Mouse (Mus musculus) forebrain, embryonic 10.5 days (tissue): ENCODE measurements around the gene Bco2. TPM values are rescaled to one million over a fixed set of nuclear protein-coding genes. Genes with fewer than 3 reads are reported as not detected.

Experiments
- DNase-seq: peaks from one replicate; pipeline ENCODE4 v3.0.0-alpha.2; 2017; ENCODE audit warnings: low spot score; ENCODE audit errors: extremely low spot score
- H3K27ac ChIP-seq: fragments of 300-500 bp; sonication (generic); 2 replicates; pipeline ENCODE4 v1.5.1; 2016; ENCODE audit warnings: mild to moderate bottlenecking
- H3K27me3 ChIP-seq: fragments of 300-500 bp; sonication (generic); 2 replicates; pipeline ENCODE4 v1.6.1; 2016; ENCODE audit warnings: mild to moderate bottlenecking; ENCODE audit not compliant: poor library complexity, severe bottlenecking
- H3K36me3 ChIP-seq: fragments of 300-500 bp; sonication (generic); replicated peaks from 2 replicates; pipeline ENCODE4 v1.6.1; 2016; ENCODE audit warnings: mild to moderate bottlenecking, moderate library complexity
- H3K4me1 ChIP-seq: fragments of 300-500 bp; sonication (generic); 2 replicates; pipeline ENCODE4 v1.6.1; 2016
- H3K4me3 ChIP-seq: fragments of 300-500 bp; sonication (generic); 2 replicates; pipeline ENCODE4 v1.5.1; 2016; ENCODE audit warnings: mild to moderate bottlenecking, moderate library complexity
- H3K9me3 ChIP-seq: fragments of 300-500 bp; sonication (generic); 2 replicates; pipeline ENCODE4 v1.6.1; 2016; ENCODE audit warnings: mild to moderate bottlenecking, moderate library complexity
- WGBS: fragments of 180-500 bp; shearing (Covaris S2); methylation state at CpG from one replicate; pipeline ENCODE4 v1.1.7; 2016; 5-methylcytosine and 5-hydroxymethylcytosine counted together
- polyA plus RNA-seq: library from polyadenylated mRNA; unstranded; fragments of >200 nt; fragmentation: Nextera tagmentation; extraction: Ambion mirVana; gene quantifications from 2 replicates; pipeline ENCODE4 v1.2.1, GENCODE M21; 2016

Gene Bco2
- polyA plus RNA-seq, 1 experiment from 2014 or later = 0.25 TPM

GRCm38 (mm10) chr9:50585145-50585818 is 30.3 kb upstream of the Bco2 start:
- Histone ChIP-seq H3K9me3 (no peaks in the 10 kb centered on the region), H3K27me3 (no peaks in the 10 kb centered on the region), H3K27ac (no peak overlapping the region), H3K4me3 (no peak overlapping the region), H3K36me3 (no peaks in the 10 kb centered on the region), H3K4me1 (peaks cover 4% of the 10 kb centered on the region; the same call in 1 of the 2 replicates)
- WGBS = 86% methylated on average over 6 of the region's 6 CpGs
- no peak for DNase-seq

- H3K36me3 ChIP-seq = no peaks in the 10 kb centered on the region
- no peak overlapping the region for H3K4me3 ChIP-seq
- no peaks in the 10 kb centered on the region for H3K27me3 ChIP-seq
- no peaks in the 10 kb centered on the region for H3K9me3 ChIP-seq
- no peak overlapping the region for H3K27ac ChIP-seq
- no peak for DNase-seq
- H3K4me1 ChIP-seq = peaks cover 5% of the 10 kb centered on the region; the same call in 1 of the 2 replicates
- 32% methylated on average over 4 of the region's 4 CpGs for WGBS
These were observed 25.4 kb upstream of the Bco2 start for GRCm38 (mm10) chr9:50580370-50580769.

- no peaks in the 10 kb centered on the region for H3K36me3 ChIP-seq
- H3K4me1 ChIP-seq = no peaks in the 10 kb centered on the region
- no peak for DNase-seq
- H3K27ac ChIP-seq = no peak overlapping the region
- H3K4me3 ChIP-seq = no peak overlapping the region
- no peaks in the 10 kb centered on the region for H3K27me3 ChIP-seq
- no peaks in the 10 kb centered on the region for H3K9me3 ChIP-seq
- 83% methylated on average over 10 of the region's 10 CpGs for WGBS
These were observed 14.9 kb upstream of the Bco2 start for GRCm38 (mm10) chr9:50569599-50570525.

- H3K36me3 ChIP-seq = no peaks in the 10 kb centered on the region
- H3K9me3 ChIP-seq = no peaks in the 10 kb centered on the region
- no peaks in the 10 kb centered on the region for H3K4me1 ChIP-seq
- no peak overlapping the region for H3K27ac ChIP-seq
- WGBS = 94% methylated on average over 2 of the region's 2 CpGs
- no peak for DNase-seq
- no peak overlapping the region for H3K4me3 ChIP-seq
- H3K27me3 ChIP-seq = no peaks in the 10 kb centered on the region
These were observed 12.9 kb upstream of the Bco2 start for GRCm38 (mm10) chr9:50567881-50568280.

GRCm38 (mm10) chr9:50567372-50567771 is 12.4 kb upstream of the Bco2 start:
- H3K9me3 ChIP-seq = no peaks in the 10 kb centered on the region
- H3K36me3 ChIP-seq = no peaks in the 10 kb centered on the region
- no peaks in the 10 kb centered on the region for H3K27me3 ChIP-seq
- no peaks in the 10 kb centered on the region for H3K4me1 ChIP-seq
- H3K27ac ChIP-seq = no peak overlapping the region
- no peak overlapping the region for H3K4me3 ChIP-seq
- DNase-seq = no peak
- WGBS = 87% methylated on average over 4 of the region's 4 CpGs

GRCm38 (mm10) chr9:50565940-50566339 is 11.0 kb upstream of the Bco2 start:
- Histone ChIP-seq H3K27ac (no peak overlapping the region), H3K4me1 (no peaks in the 10 kb centered on the region), H3K9me3 (peaks cover 2% of the 10 kb centered on the region; the same call in 1 of the 2 replicates), H3K4me3 (no peak overlapping the region), H3K36me3 (no peaks in the 10 kb centered on the region), H3K27me3 (no peaks in the 10 kb centered on the region)
- WGBS = 80% methylated on average over 4 of the region's 4 CpGs
- DNase-seq = no peak

GRCm38 (mm10) chr9:50565173-50565572 is 10.2 kb upstream of the Bco2 start:
- H3K27me3 ChIP-seq = no peaks in the 10 kb centered on the region
- H3K36me3 ChIP-seq = no peaks in the 10 kb centered on the region
- no peaks in the 10 kb centered on the region for H3K4me1 ChIP-seq
- no peak for DNase-seq
- no peak overlapping the region for H3K27ac ChIP-seq
- H3K9me3 ChIP-seq = peaks cover 3% of the 10 kb centered on the region; the same call in 1 of the 2 replicates
- WGBS = 79% methylated on average over 7 of the region's 7 CpGs
- no peak overlapping the region for H3K4me3 ChIP-seq

- no peak overlapping the region for H3K27ac ChIP-seq
- WGBS = 89% methylated on average over 2 of the region's 2 CpGs
- H3K4me1 ChIP-seq = no peaks in the 10 kb centered on the region
- H3K36me3 ChIP-seq = no peaks in the 10 kb centered on the region
- no peak for DNase-seq
- H3K9me3 ChIP-seq = peaks cover 3% of the 10 kb centered on the region; the same call in 1 of the 2 replicates
- no peaks in the 10 kb centered on the region for H3K27me3 ChIP-seq
- no peak overlapping the region for H3K4me3 ChIP-seq
These were observed 7.0 kb upstream of the Bco2 start for GRCm38 (mm10) chr9:50561918-50562360.

GRCm38 (mm10) chr9:50561145-50561917 is 6.3 kb upstream of the Bco2 start, which contains the start of gene Tex12:
Tex12 (minus strand) TSS chr9:50561325.
- no peak within 1 kb of the TSS for H3K27ac ChIP-seq
- H3K36me3 ChIP-seq = no peaks in the 10 kb centered on the region
- H3K9me3 ChIP-seq = peaks cover 3% of the 10 kb centered on the region; the same call in 1 of the 2 replicates
- no peak within 1 kb of the TSS for H3K4me3 ChIP-seq
- DNase-seq = no peak
- 89% methylated on average over 38 of the region's 38 CpGs for WGBS
- no peaks in the 10 kb centered on the region for H3K4me1 ChIP-seq
- H3K27me3 ChIP-seq = no peaks in the 10 kb centered on the region

- H3K4me1 ChIP-seq = peaks cover 21% of the 10 kb centered on the region
- H3K36me3 ChIP-seq = no peaks in the 10 kb centered on the region
- peak within 1 kb of the TSS; percentile 85 for H3K27ac ChIP-seq
- H3K4me3 ChIP-seq = peak within 1 kb of the TSS; percentile 43
- no peaks in the 10 kb centered on the region for H3K27me3 ChIP-seq
- H3K9me3 ChIP-seq = no peaks in the 10 kb centered on the region
- 21% methylated on average over 12 of the region's 12 CpGs for WGBS
- peak; percentile 79 for DNase-seq
These were observed 514 bp downstream of the Bco2 start, which contains the start of gene Il18 for GRCm38 (mm10) chr9:50554241-50555093. Il18 (plus strand) TSS chr9:50554827.

- Histone ChIP-seq H3K9me3 (no peaks in the 10 kb centered on the region), H3K27me3 (no peaks in the 10 kb centered on the region), H3K36me3 (no peaks in the 10 kb centered on the region), H3K4me1 (peaks cover 21% of the 10 kb centered on the region), H3K4me3 (no peak overlapping the region), H3K27ac (peak overlapping the region; percentile 85; the same call in 1 of the 2 replicates)
- 84% methylated on average over 2 of the region's 2 CpGs for WGBS
- no peak for DNase-seq
These were observed 1.4 kb downstream of the Bco2 start for GRCm38 (mm10) chr9:50553547-50553946.
